Mouse (Mus musculus): ENCODE measurements at regions not wholly inside any gene's neighbourhood (a gene's known extent, or its start where the extent isn't known, plus 50 kb on each side); places are given as distances from the start of the nearest gene placed in this dataset.

GRCm38 (mm10) chr13:107365766-107366165 is 343.8 kb upstream of the Kif2a start:
- WGBS: 83% methylated on average over 6 of the region's 6 CpGs
- DNase-seq (ENCODE audit: low spot score): no peak

GRCm38 (mm10) chr13:107365241-107365640 is 343.3 kb upstream of the Kif2a start:
- Histone ChIP-seq H3K9ac (replicated peaks; ENCODE audit: low read depth, low read length) (no peak overlapping the region), H3K4me3 (ENCODE audit: low read depth, low read length) (no peak overlapping the region), H3K27ac (ENCODE audit: low read depth) (no peak overlapping the region), H3K4me1 (ENCODE audit: control insufficient read depth, insufficient read depth) (no peaks in the 10 kb centered on the region), H3K36me3 (replicated peaks; ENCODE audit: control insufficient read depth, insufficient read depth, low read length) (no peaks in the 10 kb centered on the region), H3K9me3 (replicated peaks; ENCODE audit: control insufficient read depth, low read length) (no peaks in the 10 kb centered on the region), H3K27me3 (ENCODE audit: control insufficient read depth, insufficient read depth, low read length) (peaks cover 14% of the 10 kb centered on the region; the same call in 1 of the 2 replicates), H3K4me2 (ENCODE audit: low read depth, low read length) (no peak overlapping the region)
- TF ChIP-seq CTCF (IDR thresholded peaks at IDR 0.05; ENCODE audit: low read depth): no peak
- no peak for TF ChIP-seq EP300 (IDR thresholded peaks at IDR 0.05; ENCODE audit: low read depth)
- ATAC-seq (ENCODE audit: insufficient read depth, low read depth): no peak
- 67% methylated on average over 7 of the region's 7 CpGs for WGBS
- no peak for DNase-seq (ENCODE audit: low spot score)

More at GRCm38 (mm10) chr13:107365766-107366165, 343.8 kb upstream of the Kif2a start:
- H3K27ac ChIP-seq (ENCODE audit: low read depth): no peak overlapping the region
- H3K9ac ChIP-seq (replicated peaks; ENCODE audit: low read depth, low read length): no peak overlapping the region
- H3K36me3 ChIP-seq (replicated peaks; ENCODE audit: control insufficient read depth, insufficient read depth, low read length): no peaks in the 10 kb centered on the region
- no peaks in the 10 kb centered on the region for H3K4me1 ChIP-seq (ENCODE audit: control insufficient read depth, insufficient read depth)
- no peak overlapping the region for H3K4me2 ChIP-seq (ENCODE audit: low read depth, low read length)
- H3K9me3 ChIP-seq (replicated peaks; ENCODE audit: control insufficient read depth, low read length): no peaks in the 10 kb centered on the region
- peaks cover 14% of the 10 kb centered on the region; the same call in 1 of the 2 replicates for H3K27me3 ChIP-seq (ENCODE audit: control insufficient read depth, insufficient read depth, low read length)
- ATAC-seq (ENCODE audit: insufficient read depth, low read depth): no peak
- no peak overlapping the region for H3K4me3 ChIP-seq (ENCODE audit: low read depth, low read length)
- no peak for TF ChIP-seq EP300 (IDR thresholded peaks at IDR 0.05; ENCODE audit: low read depth)
- TF ChIP-seq CTCF (IDR thresholded peaks at IDR 0.05; ENCODE audit: low read depth): no peak

GRCm38 (mm10) chr13:107362806-107363687 is 341.1 kb upstream of the Kif2a start:
- Histone ChIP-seq H3K4me2 (ENCODE audit: low read depth, low read length) (no peak overlapping the region), H3K4me3 (ENCODE audit: low read depth, low read length) (no peak overlapping the region), H3K9me3 (replicated peaks; ENCODE audit: control insufficient read depth, low read length) (no peaks in the 10 kb centered on the region), H3K27me3 (ENCODE audit: control insufficient read depth, insufficient read depth, low read length) (0 out of 2 replicates have a peak, but pooled peaks cover 6% of the 10 kb centered on the region), H3K4me1 (ENCODE audit: control insufficient read depth, insufficient read depth) (no peaks in the 10 kb centered on the region), H3K36me3 (replicated peaks; ENCODE audit: control insufficient read depth, insufficient read depth, low read length) (no peaks in the 10 kb centered on the region), H3K9ac (replicated peaks; ENCODE audit: low read depth, low read length) (no peak overlapping the region), H3K27ac (ENCODE audit: low read depth) (0 out of 2 replicates have a peak overlapping the region, but pooled peaks have one; percentile 15)
- DNase-seq (ENCODE audit: low spot score) (peak; percentile 8), ATAC-seq (ENCODE audit: insufficient read depth, low read depth) (0 out of 2 replicates have a peak, but pooled peaks have one; percentile 24)
- 58% methylated on average over 8 of the region's 8 CpGs for WGBS
- no peak for TF ChIP-seq EP300 (IDR thresholded peaks at IDR 0.05; ENCODE audit: low read depth)
- no peak for TF ChIP-seq CTCF (IDR thresholded peaks at IDR 0.05; ENCODE audit: low read depth)

GRCm38 (mm10) chr13:107340802-107341364 is 319.0 kb upstream of the Kif2a start:
- H3K27me3 ChIP-seq (ENCODE audit: control insufficient read depth, insufficient read depth, low read length): no peaks in the 10 kb centered on the region
- no peak overlapping the region for H3K27ac ChIP-seq (ENCODE audit: low read depth)
- H3K4me1 ChIP-seq (ENCODE audit: control insufficient read depth, insufficient read depth): no peaks in the 10 kb centered on the region
- H3K9me3 ChIP-seq (replicated peaks; ENCODE audit: control insufficient read depth, low read length): no peaks in the 10 kb centered on the region
- H3K9ac ChIP-seq (replicated peaks; ENCODE audit: low read depth, low read length): no peak overlapping the region
- no peaks in the 10 kb centered on the region for H3K36me3 ChIP-seq (replicated peaks; ENCODE audit: control insufficient read depth, insufficient read depth, low read length)
- ATAC-seq (ENCODE audit: insufficient read depth, low read depth): no peak
- DNase-seq (ENCODE audit: low spot score): no peak
- WGBS: 72% methylated on average over 11 of the region's 11 CpGs
- no peak overlapping the region for H3K4me3 ChIP-seq (ENCODE audit: low read depth, low read length)
- no peak for TF ChIP-seq CTCF (IDR thresholded peaks at IDR 0.05; ENCODE audit: low read depth)
- TF ChIP-seq EP300 (IDR thresholded peaks at IDR 0.05; ENCODE audit: low read depth): no peak
- no peak overlapping the region for H3K4me2 ChIP-seq (ENCODE audit: low read depth, low read length)

- H3K4me3 ChIP-seq (ENCODE audit: low read depth, low read length): no peak overlapping the region
- no peak for ATAC-seq (ENCODE audit: insufficient read depth, low read depth)
- no peak for TF ChIP-seq CTCF (IDR thresholded peaks at IDR 0.05; ENCODE audit: low read depth)
Observed at GRCm38 (mm10) chr13:107338111-107338510, 316.2 kb upstream of the Kif2a start.

More at GRCm38 (mm10) chr13:107338111-107338510, 316.2 kb upstream of the Kif2a start:
- no peak overlapping the region for H3K9ac ChIP-seq (replicated peaks; ENCODE audit: low read depth, low read length)
- no peaks in the 10 kb centered on the region for H3K27me3 ChIP-seq (ENCODE audit: control insufficient read depth, insufficient read depth, low read length)
- 88% methylated on average over 12 of the region's 12 CpGs for WGBS
- H3K27ac ChIP-seq (ENCODE audit: low read depth): no peak overlapping the region
- no peaks in the 10 kb centered on the region for H3K9me3 ChIP-seq (replicated peaks; ENCODE audit: control insufficient read depth, low read length)
- no peaks in the 10 kb centered on the region for H3K4me1 ChIP-seq (ENCODE audit: control insufficient read depth, insufficient read depth)
- DNase-seq (ENCODE audit: low spot score): no peak
- no peaks in the 10 kb centered on the region for H3K36me3 ChIP-seq (replicated peaks; ENCODE audit: control insufficient read depth, insufficient read depth, low read length)
- no peak overlapping the region for H3K4me2 ChIP-seq (ENCODE audit: low read depth, low read length)
